Mouse (Mus musculus): ENCODE results near the gene Gins2. TPM values are rescaled to one million over a fixed set of nuclear protein-coding genes. Genes with fewer than 3 reads are reported as not detected.

Gene Gins2
- total and polyA plus RNA-seq, 3 experiments: 50.0 to 129 (median 61.2) TPM

- Histone ChIP-seq H3K4me1 (ENCODE audit: control insufficient read depth in 1 of 2, insufficient read depth in 2 of 2) (peaks cover 35 to 78% of the 10 kb centered on the region in 2 experiments), H3K27me3 (replicated peaks) (peaks cover 14% of the 10 kb centered on the region), H3K79me2 (replicated peaks; ENCODE audit: control insufficient read depth, extremely low read depth, insufficient read depth, poor library complexity, severe bottlenecking) (peaks cover 64% of the 10 kb centered on the region), H3K27ac (ENCODE audit: insufficient read depth, low read depth) (peak overlapping the region; percentile 58), H3K9me3 (replicated peaks; ENCODE audit: low read length) (no peaks in the 10 kb centered on the region), H3K9ac (ENCODE audit: insufficient read depth, low read depth) (peak overlapping the region; percentile 54), H3K4me3 (replicated peaks in 1 of 3; ENCODE audit: low read depth in 2 of 3, low read length in 2 of 3, poor library complexity in 1 of 3) (peak overlapping the region; percentile 42 to 64 (median 64)), H3K4me2 (ENCODE audit: insufficient read depth, low read depth, poor library complexity, severe bottlenecking) (peak overlapping the region; percentile 83), H3K36me3 (replicated peaks in 1 of 2; ENCODE audit: control insufficient read depth in 1 of 2, insufficient read depth in 1 of 2, low read length in 1 of 2) (peaks cover 0 to 5% of the 10 kb centered on the region in 2 experiments)
- dilution Hi-C loops (cut with MboI; ENCODE audit: extremely low pct_ligation_motif_present, extremely low pct_unique_long_range_greater_than_20kb, low sequenced_read_pairs) (no loop called here), in situ Hi-C loops (cut with MboI; ENCODE audit: low pct_ligation_motif_present, low pct_unique_long_range_greater_than_20kb, low sequenced_read_pairs) (loop anchor here (5.0 to 10.0 kb wide), 2 partner anchors 130 to 213 kb away; no protein-coding TSS in a partner anchor)
- TF ChIP-seq ZKSCAN1 (IDR thresholded peaks at IDR 0.05; ENCODE audit: borderline replicate concordance, low read depth, low read length): no peak
- 0 out of 2 replicates have a peak, but pooled peaks have one; percentile 14 for TF ChIP-seq MAZ (IDR thresholded peaks at IDR 0.05; ENCODE audit: low read depth, low read length)
- no peak for TF ChIP-seq E2F4 (IDR thresholded peaks at IDR 0.05; ENCODE audit: insufficient replicate concordance, low read depth, low read length)
- no peak for TF ChIP-seq PAX5 (IDR thresholded peaks at IDR 0.05; ENCODE audit: low read length)
- 0 out of 2 replicates have a peak, but pooled peaks have one; percentile 50 for TF ChIP-seq RCOR1 (conservative IDR thresholded peaks at IDR 0.05; ENCODE audit: low read depth, low read length)
- TF ChIP-seq CTCF (conservative IDR thresholded peaks at IDR 0.05 in 1 of 2, IDR thresholded peaks at IDR 0.05 in 1 of 2; ENCODE audit: low read depth in 2 of 2, low read length in 2 of 2): no peak
- no peak for TF ChIP-seq JUN (IDR thresholded peaks at IDR 0.05; ENCODE audit: insufficient read depth, low read depth, low read length)
- TF ChIP-seq CHD1 (IDR thresholded peaks at IDR 0.05; ENCODE audit: low read depth, low read length): no peak
- peak; percentile 24 for TF ChIP-seq HCFC1 (IDR thresholded peaks at IDR 0.05; ENCODE audit: low read depth, low read length)
- TF ChIP-seq TBP (conservative IDR thresholded peaks at IDR 0.05; ENCODE audit: low read depth, low read length): no peak
- no peak for TF ChIP-seq KAT2A (IDR thresholded peaks at IDR 0.05; ENCODE audit: insufficient replicate concordance, low read length)
- TF ChIP-seq POLR2A (IDR thresholded peaks at IDR 0.05; ENCODE audit: low read depth, low read length): peak; percentile 58; the same call in 1 of the 2 replicates
- TF ChIP-seq ETS1 (conservative IDR thresholded peaks at IDR 0.05; ENCODE audit: low read depth, low read length): peak; percentile 28; the same call in 1 of the 2 replicates
- no peak for TF ChIP-seq MYC (IDR thresholded peaks at IDR 0.05; ENCODE audit: low read depth, low read length)
- TF ChIP-seq USF2 (conservative IDR thresholded peaks at IDR 0.05; ENCODE audit: low read depth, low read length): no peak
- peak; percentile 65; the same call in 1 of the 2 replicates for TF ChIP-seq MAX (IDR thresholded peaks at IDR 0.05; ENCODE audit: low read length)
- peak; percentile 24; the same call in 1 of the 2 replicates for TF ChIP-seq SIN3A (IDR thresholded peaks at IDR 0.05; ENCODE audit: low read length)
- no peak for TF ChIP-seq RAD21 (IDR thresholded peaks at IDR 0.05; ENCODE audit: low read depth, low read length)
- TF ChIP-seq ZMIZ1 (IDR thresholded peaks at IDR 0.05; ENCODE audit: low read depth, low read length): peak; percentile 71
- TF ChIP-seq CHD2 (IDR thresholded peaks at IDR 0.05; ENCODE audit: low read length): no peak
- no peak for TF ChIP-seq JUND (conservative IDR thresholded peaks at IDR 0.05; ENCODE audit: low read depth, low read length)
- TF ChIP-seq USF1 (IDR thresholded peaks at IDR 0.05; ENCODE audit: low read depth, low read length): no peak
- peak; percentile 70 for TF ChIP-seq IRF4 (IDR thresholded peaks at IDR 0.05; ENCODE audit: low read depth, low read length)
- no peak for TF ChIP-seq POLR2AphosphoS2 (IDR thresholded peaks at IDR 0.05; ENCODE audit: low read depth, low read length)
- TF ChIP-seq EP300 (IDR thresholded peaks at IDR 0.05; ENCODE audit: low read length): no peak
- no peak for TF ChIP-seq GABPA (IDR thresholded peaks at IDR 0.05; ENCODE audit: insufficient replicate concordance, low read depth, low read length)
- peak; percentile 78 for TF ChIP-seq UBTF (IDR thresholded peaks at IDR 0.05; ENCODE audit: low read depth, low read length)
- TF ChIP-seq TCF12 (IDR thresholded peaks at IDR 0.05; ENCODE audit: low read depth, low read length): peak; percentile 83
- peak; percentile 83 for TF ChIP-seq NRF1 (IDR thresholded peaks at IDR 0.05; ENCODE audit: low read depth, low read length)
- no peak for TF ChIP-seq ZNF384 (IDR thresholded peaks at IDR 0.05; ENCODE audit: low read depth, low read length)
- peak; percentile 51; the same call in 1 of the 2 replicates for TF ChIP-seq NELFE (IDR thresholded peaks at IDR 0.05; ENCODE audit: low read depth, low read length)
- peak; percentile 87 for TF ChIP-seq BHLHE40 (IDR thresholded peaks at IDR 0.05; ENCODE audit: low read depth, low read length)
- TF ChIP-seq SMC3 (IDR thresholded peaks at IDR 0.05; ENCODE audit: low read depth, low read length): peak; percentile 17; the same call in 1 of the 2 replicates
- TF ChIP-seq MXI1 (IDR thresholded peaks at IDR 0.05; ENCODE audit: low read depth, low read length): peak; percentile 71; the same call in 1 of the 2 replicates
- no peak for TF ChIP-seq MEF2A (IDR thresholded peaks at IDR 0.05; ENCODE audit: borderline replicate concordance, low read depth, low read length)
- no peak for TF ChIP-seq ZC3H11A (IDR thresholded peaks at IDR 0.05; ENCODE audit: low read depth, low read length)
- TF ChIP-seq MAFK (IDR thresholded peaks at IDR 0.05; ENCODE audit: insufficient replicate concordance, low read length): 0 out of 2 replicates have a peak, but pooled peaks have one; percentile 35
- peak; percentile 78 for TF ChIP-seq ELF1 (IDR thresholded peaks at IDR 0.05; ENCODE audit: low read depth, low read length)
- peak; percentile 69 for DNase-seq (ENCODE audit: extremely low read depth)
These were observed 51.8 kb downstream of the Gins2 start for GRCm38 (mm10) chr8:120537207-120537817.

All from CH12.LX (cell line).